Mouse (Mus musculus) lung, postnatal 25 days (tissue): ENCODE results near the gene Olfr342.

Experiments used
- DNase-seq: peaks from one replicate; pipeline ENCODE4 v3.0.0; 2022; ENCODE audit warnings: low spot score

Gene Olfr342

GRCm38 (mm10) chr2:36524698-36525097, at the start of gene Olfr342:
Olfr342 (plus strand) TSS chr2:36524998.
- no peak for DNase-seq

GRCm38 (mm10) chr2:36482368-36482767, 42.4 kb upstream of the Olfr342 start, which contains the start of gene Olfr341:
Olfr341 (minus strand) TSS chr2:36482468.
- DNase-seq = no peak

- no peak for DNase-seq
These were observed 40.4 kb downstream of the Olfr342 start for GRCm38 (mm10) chr2:36565156-36565555.

DNA sequence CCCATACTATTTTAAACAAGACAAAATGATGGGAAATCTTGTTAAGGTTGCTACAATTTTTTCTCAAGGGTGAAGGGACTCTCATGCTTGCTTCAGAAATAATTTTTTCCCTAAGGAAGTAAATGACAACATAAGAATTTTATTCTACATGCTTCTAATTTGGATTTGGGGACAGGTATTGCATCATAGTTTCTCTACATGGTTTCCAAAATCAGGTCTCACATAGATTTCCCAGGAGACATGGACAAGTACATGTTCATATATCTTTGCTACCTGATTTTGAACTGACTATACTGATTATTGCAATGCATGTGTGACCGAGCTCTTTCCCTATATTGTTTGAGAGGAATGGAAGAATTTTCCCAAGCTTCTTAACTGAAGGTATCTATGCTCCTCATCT, 41.6 kb downstream of the Olfr342 start, which contains the start of gene Olfr344:
TSS of gene Olfr344 (plus strand) at position 301 of the 400 bp plus-strand sequence.
- no peak for DNase-seq

GRCm38 (mm10) chr2:36567022-36567421, 42.2 kb downstream of the Olfr342 start:
- no peak for DNase-seq

- no peak for DNase-seq
These were observed 43.0 kb downstream of the Olfr342 start for GRCm38 (mm10) chr2:36567845-36568244.
